Mouse (Mus musculus): ENCODE data around the gene Serpinb9g. TPM values are rescaled to one million over a fixed set of nuclear protein-coding genes. Genes with fewer than 3 reads are reported as not detected.
"Not testable (repeated sequence)": the region's sequence is repeated elsewhere in the genome, so short reads cannot be mapped to it uniquely, and the experiment has no call there.

The Serpinb9g gene
- not detected in 2 replicates for polyA plus RNA-seq (2012; rRNA removed)

GRCm38 (mm10) chr13:33484490-33484889 is at the start of gene Serpinb9g:
TSS of gene Serpinb9g (plus strand) at chr13:33484790.
- H3K4me3 ChIP-seq (ENCODE audit: insufficient read depth, low read depth, low read length); DNase-seq; H3K27ac ChIP-seq (ENCODE audit: insufficient read depth, low read depth, low read length); H3K27me3 ChIP-seq (replicated peaks; ENCODE audit: control insufficient read depth, insufficient read depth, low read length); H3K36me3 ChIP-seq (ENCODE audit: control insufficient read depth, insufficient read depth, low read length); H3K4me1 ChIP-seq (ENCODE audit: control insufficient read depth, insufficient read depth, low read length): not testable (repeated sequence)
- 80% methylated on average over 4 of the region's 4 CpGs for WGBS

- not testable (repeated sequence) for H3K4me1 ChIP-seq (ENCODE audit: control insufficient read depth, insufficient read depth, low read length); H3K27ac ChIP-seq (ENCODE audit: insufficient read depth, low read depth, low read length); DNase-seq; H3K4me3 ChIP-seq (ENCODE audit: insufficient read depth, low read depth, low read length); H3K36me3 ChIP-seq (ENCODE audit: control insufficient read depth, insufficient read depth, low read length); H3K27me3 ChIP-seq (replicated peaks; ENCODE audit: control insufficient read depth, insufficient read depth, low read length)
- WGBS, result 77% methylated on average over 3 of the region's 3 CpGs
Measured at GRCm38 (mm10) chr13:33483872-33484271, 718 bp upstream of the Serpinb9g start.

DNA sequence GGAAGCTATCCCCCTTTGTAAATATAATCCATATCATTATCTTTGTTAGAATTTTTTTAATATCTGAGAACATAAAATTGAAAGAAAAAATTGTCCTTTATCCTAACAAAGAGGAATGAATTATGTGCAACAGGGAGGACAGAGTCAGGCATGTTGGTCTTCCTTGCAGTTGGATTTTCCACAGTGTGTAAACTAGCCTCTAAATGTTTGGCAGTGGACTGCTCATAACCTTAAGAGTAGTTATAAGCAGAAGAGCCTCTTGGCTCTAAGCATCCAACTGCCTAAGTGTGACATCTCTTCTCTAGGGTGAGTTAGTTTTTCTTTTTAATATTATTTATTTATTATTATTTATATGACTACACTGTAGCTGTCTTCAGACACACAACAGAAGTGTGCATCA is 40.0 kb downstream of the Serpinb9g start:
- H3K36me3 ChIP-seq (ENCODE audit: control insufficient read depth, insufficient read depth, low read length), result no peaks in the 10 kb centered on the region
- no peak for TF ChIP-seq POLR2A (IDR thresholded peaks at IDR 0.05; ENCODE audit: low read depth, low read length)
- no peak for TF ChIP-seq CTCF (conservative IDR thresholded peaks at IDR 0.05; ENCODE audit: insufficient read depth, insufficient read length, low read depth, low read length)
- DNase-seq, result no peak

DNA sequence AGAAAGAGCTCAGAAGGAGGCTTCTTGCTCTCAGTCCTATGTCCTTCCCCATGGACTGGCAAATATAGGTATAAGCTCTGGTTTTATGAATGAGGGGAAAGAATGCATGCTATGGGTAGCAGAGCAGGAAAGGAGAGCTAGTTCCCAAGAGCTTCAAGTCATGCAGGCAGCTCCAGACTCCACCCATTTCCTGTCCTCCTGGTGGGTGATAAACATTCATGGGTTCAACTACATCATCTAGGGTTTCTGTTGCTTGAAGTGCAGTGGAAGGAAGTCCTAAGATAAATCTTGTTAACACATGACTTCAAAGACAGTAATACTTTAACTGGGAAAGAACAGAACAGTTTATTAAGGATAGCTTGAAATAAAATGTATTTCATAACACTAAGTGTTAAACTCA is 48.2 kb downstream of the Serpinb9g start:
- Histone ChIP-seq H3K4me1 (ENCODE audit: control insufficient read depth, insufficient read depth, low read length) (no peaks in the 10 kb centered on the region), H3K4me3 (ENCODE audit: insufficient read depth, low read depth, low read length) (no peak overlapping the region), H3K27me3 (replicated peaks; ENCODE audit: control insufficient read depth, insufficient read depth, low read length) (no peaks in the 10 kb centered on the region), H3K27ac (ENCODE audit: insufficient read depth, low read depth, low read length) (no peak overlapping the region), H3K36me3 (ENCODE audit: control insufficient read depth, insufficient read depth, low read length) (no peaks in the 10 kb centered on the region)
- DNase-seq, result no peak
- no peak for TF ChIP-seq CTCF (conservative IDR thresholded peaks at IDR 0.05; ENCODE audit: insufficient read depth, insufficient read length, low read depth, low read length)
- TF ChIP-seq POLR2A (IDR thresholded peaks at IDR 0.05; ENCODE audit: low read depth, low read length), result no peak

More for the DNA sequence above, 40.0 kb downstream of the Serpinb9g start:
- no peak overlapping the region for H3K27ac ChIP-seq (ENCODE audit: insufficient read depth, low read depth, low read length)
- H3K27me3 ChIP-seq (replicated peaks; ENCODE audit: control insufficient read depth, insufficient read depth, low read length), result no peaks in the 10 kb centered on the region; the same call in 1 of the 2 replicates
- H3K4me1 ChIP-seq (ENCODE audit: control insufficient read depth, insufficient read depth, low read length), result no peaks in the 10 kb centered on the region
- H3K4me3 ChIP-seq (ENCODE audit: insufficient read depth, low read depth, low read length), result no peak overlapping the region

Other genes starting within 250 kb of the Serpinb9g start
- gene Serpinb9e, start 235.2 kb upstream of the Serpinb9g start, polyA plus RNA-seq (2012; rRNA removed), result not detected in 2 replicates
- not detected in 2 replicates for gene Serpinb9f, start 160.7 kb upstream of the Serpinb9g start, polyA plus RNA-seq (2012; rRNA removed)
- not detected in 2 replicates for gene Gm11397, start 89.0 kb upstream of the Serpinb9g start, polyA plus RNA-seq (2012; rRNA removed)
- gene Serpinb6d, start 176.6 kb downstream of the Serpinb9g start, polyA plus RNA-seq (2012; rRNA removed), result not detected in 2 replicates

Measured in kidney, adult 2 months (tissue).